Mouse (Mus musculus): ENCODE measurements around the gene Gzmm.

DNA sequence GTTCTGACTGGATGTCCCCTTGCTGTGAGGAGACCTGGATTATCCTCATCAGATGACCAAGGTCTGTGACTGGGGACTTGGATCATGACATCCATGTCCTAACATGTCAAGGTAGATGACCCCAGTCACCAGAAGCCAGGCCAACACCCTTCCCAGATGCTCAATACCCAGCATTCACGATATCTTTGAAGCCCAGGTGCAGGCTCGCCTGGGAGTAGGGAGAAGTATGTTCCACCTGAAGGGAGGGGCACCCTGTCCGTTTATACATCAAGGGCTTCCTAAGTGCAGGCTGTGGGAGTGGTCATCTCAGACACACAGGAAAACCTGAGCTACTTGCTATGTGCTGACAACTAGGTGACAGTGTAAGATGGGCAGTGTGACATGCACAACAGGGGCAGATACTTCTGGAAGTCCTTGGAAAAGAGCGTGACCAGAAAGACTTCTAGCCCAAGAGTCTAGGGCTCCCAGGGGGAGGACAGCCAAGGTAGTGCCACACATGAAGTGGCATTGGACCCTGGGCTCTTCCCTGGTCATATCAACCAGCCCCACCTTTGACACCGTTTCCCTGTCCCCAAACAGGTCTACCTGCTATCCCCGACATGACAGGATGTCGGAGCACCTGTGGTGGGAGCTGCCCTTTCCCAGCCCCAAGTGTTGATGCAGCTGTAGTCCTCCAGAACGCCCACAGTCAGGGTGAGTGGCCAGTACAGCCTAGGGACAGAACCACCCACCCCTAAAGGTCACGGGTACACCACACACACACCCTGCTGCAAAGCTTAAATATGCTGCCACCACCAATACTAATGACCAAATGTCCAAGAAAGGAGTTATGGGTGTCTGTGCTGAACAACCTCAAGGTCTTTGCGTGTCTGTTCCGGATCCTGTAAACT is 8.0 kb upstream of the Gzmm start:
- TF ChIP-seq CTCF (IDR thresholded peaks at IDR 0.05; ENCODE audit: low read depth) (no peak), EP300 (IDR thresholded peaks at IDR 0.05; ENCODE audit: low read depth) (no peak)
